Mouse (Mus musculus) gastrocnemius, postnatal 4 days (tissue): ENCODE data around the gene Shisa7. TPM values are rescaled to one million over a fixed set of nuclear protein-coding genes. Genes with fewer than 3 reads are reported as not detected.
"Not testable (repeated sequence)": the region's sequence is repeated elsewhere in the genome, so short reads cannot be mapped to it uniquely, and the experiment has no call there.

Source experiments
- DNase-seq, 2 experiments: peaks; one replicate each; pipeline ENCODE4 v3.0.0; 2021 to 2022; ENCODE audit warnings: low spot score in 2 of 2, mixed read lengths in 2 of 2
- total RNA-seq, 2 experiments: library from RNA; stranded (reverse); gene quantifications; 2 replicates each; pipeline ENCODE4 v1.2.3; 2021

Shisa7 gene
- total RNA-seq, 2 experiments from 2014 or later: 0.05 TPM; not detected in 1

DNA sequence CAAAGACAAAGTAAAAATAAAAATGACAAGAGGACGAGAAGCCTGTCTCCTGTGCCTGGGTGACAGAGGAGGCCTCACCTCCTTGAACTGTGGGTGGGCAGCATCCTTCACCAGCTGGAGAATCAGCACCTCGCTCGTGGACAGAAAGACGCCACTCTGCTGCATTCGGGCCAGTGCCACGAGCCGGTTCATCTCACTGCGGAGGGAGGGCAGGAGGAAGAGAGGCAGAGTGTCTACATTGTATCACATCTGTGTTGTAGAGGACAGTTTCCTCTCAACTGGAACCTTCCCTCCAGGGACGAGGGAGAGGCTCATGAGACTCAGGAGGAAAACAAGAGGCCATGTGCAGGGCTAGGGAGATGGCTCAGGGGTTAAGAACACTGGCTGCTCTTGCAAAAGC lies 4.9 kb upstream of the Shisa7 start:
- DNase-seq: no peak

- peak in 1 of 2 experiments; percentile 21 for DNase-seq
These were observed 417 bp upstream of the Shisa7 start for GRCm38 (mm10) chr7:4844917-4845309.

DNA sequence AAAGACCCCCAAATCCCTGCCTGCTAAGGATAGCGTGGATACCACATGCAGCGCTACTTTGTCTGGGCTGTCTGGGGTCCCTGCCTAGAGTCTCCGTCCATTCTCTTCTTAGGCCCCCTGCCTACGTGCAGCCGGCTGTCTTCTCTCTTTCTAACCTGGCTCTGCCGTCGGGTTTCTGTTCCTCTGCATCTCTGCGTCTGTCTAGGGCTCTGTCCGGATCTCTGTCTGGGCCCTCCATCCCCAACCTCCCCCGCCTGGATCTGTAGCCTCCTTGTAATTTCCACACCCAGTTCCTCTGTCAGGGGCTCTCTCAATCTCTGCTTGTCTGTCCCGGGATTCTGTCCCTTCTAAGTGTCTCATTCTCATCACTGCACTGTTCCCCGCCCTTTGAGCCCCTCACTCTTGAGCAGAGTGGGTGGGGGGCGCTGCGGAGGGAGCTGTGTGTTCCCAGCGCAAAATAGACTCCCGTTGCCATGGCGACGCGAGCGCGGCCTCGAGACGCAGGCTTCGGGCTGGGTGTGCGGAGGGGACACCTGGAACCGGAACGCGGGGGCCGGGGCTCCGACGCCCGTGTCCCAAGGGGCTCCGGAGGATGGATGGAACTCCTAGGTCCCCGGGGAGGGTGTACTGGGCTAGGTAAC lies 772 bp downstream of the Shisa7 start:
- DNase-seq: no peak

DNA sequence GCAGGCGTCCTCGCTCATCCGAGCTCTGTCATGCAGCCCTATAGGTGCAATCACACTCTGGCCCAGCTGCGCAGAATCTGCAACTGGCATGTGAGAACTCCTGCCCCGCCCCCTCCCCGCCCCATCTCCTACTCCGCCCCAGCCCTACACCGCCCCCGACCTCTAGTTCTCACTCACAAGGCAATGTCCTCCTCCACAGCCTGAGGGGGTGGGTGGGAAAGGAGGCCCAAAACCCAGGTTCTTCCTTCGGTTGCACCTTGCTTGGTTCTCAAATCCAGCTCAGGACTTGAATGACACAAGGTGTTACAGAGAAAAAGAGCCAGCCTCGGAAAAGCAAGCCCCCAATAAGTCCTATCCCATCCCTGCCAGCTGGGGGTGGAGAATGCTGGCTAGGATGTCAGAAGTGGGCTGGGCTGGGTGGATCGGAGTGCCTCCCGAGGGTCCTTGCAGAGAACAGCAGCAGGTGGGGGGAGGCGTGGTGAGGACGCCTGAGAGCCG lies 1.8 kb downstream of the Shisa7 start:
- no peak for DNase-seq

DNA sequence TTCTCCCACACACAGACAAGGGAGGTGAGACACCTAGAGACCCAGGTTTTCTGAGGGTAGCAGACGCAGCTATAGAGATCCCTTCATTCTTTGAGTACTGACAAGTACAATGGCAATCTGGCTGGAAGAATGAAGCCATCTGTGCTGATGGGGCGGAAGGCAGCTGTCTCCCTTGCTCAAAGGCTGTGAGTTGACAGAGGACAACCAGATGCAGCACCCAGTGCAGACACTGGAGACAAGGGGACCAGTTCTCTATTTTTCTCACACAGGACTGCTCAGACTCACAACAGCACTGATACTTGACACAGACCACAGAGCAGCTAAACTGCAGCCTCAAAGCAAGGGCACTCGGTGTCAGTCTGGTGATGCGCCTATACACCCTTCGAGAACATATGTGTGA lies 2.4 kb downstream of the Shisa7 start:
- DNase-seq: no peak

- no peak for DNase-seq
These were observed 6.9 kb downstream of the Shisa7 start for GRCm38 (mm10) chr7:4837639-4838038.

GRCm38 (mm10) chr7:4836351-4836792 lies 8.1 kb downstream of the Shisa7 start:
- DNase-seq: peak in 1 of 2 experiments; percentile 27

DNA sequence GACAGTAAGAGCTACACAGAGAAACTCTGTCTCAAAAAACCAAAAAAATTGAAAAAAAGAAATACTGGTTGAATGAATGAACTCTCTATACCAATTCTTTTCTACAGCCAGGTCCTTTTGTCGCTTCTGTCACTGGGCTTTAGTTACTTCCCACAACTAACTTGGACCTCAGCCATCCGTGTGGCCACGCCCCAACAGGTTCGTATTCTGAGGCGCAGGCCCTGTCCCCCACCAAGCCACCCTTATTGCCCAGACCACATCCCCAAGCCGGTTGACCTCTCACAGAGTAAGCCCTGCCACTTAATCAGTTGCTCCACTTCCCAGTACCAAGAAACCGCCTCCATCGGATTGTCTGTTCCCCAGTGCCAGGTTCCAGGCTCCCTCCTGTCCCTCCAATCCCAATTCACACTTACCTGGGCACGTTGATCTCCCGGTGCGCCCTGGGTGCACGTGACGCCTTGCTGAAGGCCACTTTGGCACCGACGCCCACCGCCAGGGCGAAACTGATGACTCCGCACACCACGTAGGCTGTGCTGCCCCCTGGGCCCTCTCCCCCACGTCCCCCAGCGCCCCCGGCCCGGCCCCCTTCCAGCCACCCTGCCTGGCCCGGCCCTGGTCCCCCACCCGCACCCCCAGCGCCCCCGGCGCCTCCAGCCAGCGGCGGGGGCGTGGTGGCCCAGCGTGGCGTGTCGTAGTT lies 8.7 kb downstream of the Shisa7 start:
- DNase-seq: no peak

- no peak for DNase-seq
These were observed 14.0 kb downstream of the Shisa7 start for GRCm38 (mm10) chr7:4830476-4830875.

DNA sequence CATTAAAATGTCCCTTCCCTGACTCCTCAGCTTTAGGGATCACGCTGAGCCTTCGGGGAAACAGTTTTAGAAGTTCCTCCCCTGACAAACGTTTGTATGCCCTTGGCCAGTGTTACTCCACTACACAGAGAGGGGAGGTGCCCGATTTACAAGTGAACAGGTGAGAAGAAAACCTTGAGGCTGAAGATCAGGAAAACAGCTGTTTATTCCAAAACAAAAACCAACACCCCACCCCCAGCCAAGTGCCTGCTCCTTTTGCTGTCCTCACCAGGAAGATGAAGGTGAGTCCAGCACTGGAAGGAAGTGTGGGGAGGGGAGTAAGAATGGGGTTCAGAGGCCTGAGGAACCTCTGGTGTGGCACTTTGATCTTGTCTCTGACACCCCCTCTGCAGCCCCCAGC lies 19.1 kb downstream of the Shisa7 start:
- DNase-seq: no peak

GRCm38 (mm10) chr7:4822162-4822907 lies 22.2 kb downstream of the Shisa7 start:
- no peak for DNase-seq

GRCm38 (mm10) chr7:4821690-4822089 lies 22.8 kb downstream of the Shisa7 start:
- DNase-seq: no peak

DNA sequence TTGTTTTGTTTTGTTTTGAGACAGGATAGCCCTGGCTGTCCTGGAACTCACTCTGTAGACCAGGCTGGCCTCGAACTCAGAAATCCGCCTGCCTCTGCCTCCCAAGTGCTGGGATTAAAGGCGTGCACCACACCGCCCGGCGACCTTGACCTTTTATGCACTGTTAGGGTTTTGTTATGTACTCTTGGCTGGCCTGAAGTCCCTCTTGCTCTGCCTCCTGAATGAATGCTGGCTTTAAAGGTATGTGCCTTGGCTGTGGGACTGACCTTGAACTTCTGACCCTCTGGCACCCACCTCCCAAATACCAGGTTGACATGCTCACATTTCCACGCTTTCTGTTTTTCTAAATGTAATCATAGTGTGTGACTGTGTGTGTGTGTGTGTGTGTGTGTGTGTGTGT lies 23.6 kb downstream of the Shisa7 start:
- DNase-seq: not testable (repeated sequence)

DNA sequence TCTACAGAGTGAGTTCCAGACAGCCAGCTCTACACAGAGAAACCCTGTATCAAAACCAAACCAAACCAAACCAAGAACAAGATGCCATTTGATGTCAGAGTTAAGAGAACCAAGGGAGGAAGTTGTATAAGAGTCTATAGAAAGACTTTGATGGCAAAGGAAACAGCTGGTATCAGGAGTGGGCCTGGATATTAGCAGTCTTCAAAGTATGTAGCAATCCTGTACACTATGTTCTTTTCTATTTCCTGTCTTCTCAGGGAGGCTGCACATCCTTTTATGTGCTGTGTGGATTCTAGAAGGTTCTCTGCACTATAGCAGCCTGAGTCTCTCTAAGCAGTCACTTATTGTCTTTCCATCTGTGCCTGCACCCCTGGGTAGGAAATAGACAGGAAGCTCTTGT lies 27.9 kb downstream of the Shisa7 start:
- no peak for DNase-seq

DNA sequence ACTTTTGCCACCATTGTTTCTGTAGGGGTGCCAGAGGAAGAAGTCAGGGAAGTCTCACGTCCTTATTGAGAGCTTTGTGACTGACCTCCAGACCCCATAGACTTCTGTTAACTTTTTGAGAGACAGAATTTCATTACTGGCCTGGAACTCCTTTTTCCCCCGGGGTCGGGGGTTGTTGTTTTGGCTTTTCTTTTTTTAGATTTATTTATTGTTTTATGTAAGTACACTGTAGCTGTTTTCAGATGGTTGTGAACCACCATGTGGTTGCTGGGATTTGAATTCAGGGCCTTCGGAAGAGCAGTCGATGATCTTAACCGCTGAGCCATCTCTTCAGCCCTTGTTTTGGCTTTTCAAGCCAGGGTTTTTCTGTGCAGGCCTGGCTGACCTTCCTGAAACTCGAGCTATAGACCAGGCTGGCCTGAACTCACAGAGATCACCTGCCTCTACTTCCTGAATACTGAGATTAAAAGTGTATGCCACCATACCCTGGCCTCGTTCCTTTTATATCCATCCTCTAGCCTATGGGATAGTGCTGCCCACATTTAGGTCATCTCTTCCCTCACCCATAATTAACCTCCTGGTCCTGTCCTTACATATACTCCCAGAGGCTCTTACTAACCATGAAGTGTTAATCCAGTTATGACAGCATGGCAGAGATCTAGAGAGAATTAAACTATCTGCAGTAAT lies 31.2 kb downstream of the Shisa7 start:
- DNase-seq: no peak

GRCm38 (mm10) chr7:4812303-4813104 lies 32.0 kb downstream of the Shisa7 start, which contains the start of gene Ube2s:
Ube2s (minus strand) TSS chr7:4812590.
- DNase-seq: peak; percentile 97 to 98

DNA sequence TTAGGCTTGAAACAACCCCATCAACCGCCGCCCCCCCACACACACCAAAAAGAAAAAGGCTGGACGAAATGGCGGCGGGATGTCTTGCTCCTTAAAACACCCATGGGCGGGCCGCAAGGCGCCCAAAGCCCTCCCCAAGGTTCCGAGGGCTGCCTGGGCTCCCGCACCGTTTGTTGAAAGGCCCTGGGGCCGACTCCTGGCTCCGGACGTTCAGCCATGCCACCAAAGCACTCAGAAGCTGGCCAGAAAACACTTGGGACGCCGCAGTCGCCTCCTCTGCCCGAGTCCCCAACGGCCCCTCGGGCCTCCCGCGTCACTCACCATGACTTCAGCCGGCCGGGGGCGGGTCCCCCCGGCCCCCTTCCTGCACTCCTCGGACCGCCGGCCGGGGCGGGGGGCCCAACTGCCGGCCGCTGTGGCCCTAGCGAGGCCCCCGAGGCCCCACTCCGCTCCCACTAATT lies 32.6 kb downstream of the Shisa7 start:
- DNase-seq: peak in 1 of 2 experiments; percentile 58

DNA sequence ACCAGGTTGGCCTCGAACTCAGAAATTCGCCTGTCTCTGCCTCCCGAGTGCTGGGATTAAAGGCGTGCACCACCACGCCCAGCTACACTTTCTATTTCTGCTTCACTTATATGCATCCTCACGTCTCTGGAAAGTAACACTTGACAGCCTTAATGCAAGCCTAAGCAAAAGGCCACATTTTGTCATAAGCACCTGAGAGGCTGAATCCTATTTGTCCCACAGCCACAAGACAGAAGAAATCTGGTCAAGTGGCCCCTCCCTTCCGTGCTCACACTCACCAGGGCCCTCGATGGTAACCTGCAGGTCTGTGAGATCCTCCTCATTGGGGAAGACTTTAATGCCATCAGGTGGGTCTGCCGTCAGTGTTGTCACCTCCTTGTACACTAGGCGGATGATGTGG lies 33.4 kb downstream of the Shisa7 start:
- not testable (repeated sequence) for DNase-seq

- DNase-seq: no peak
These were observed 37.8 kb downstream of the Shisa7 start for GRCm38 (mm10) chr7:4806716-4807115.

GRCm38 (mm10) chr7:4802247-4802646 lies 42.2 kb downstream of the Shisa7 start:
- no peak for DNase-seq
